Mouse (Mus musculus): ENCODE results near the gene Efcc1.

- TF ChIP-seq CTCF (IDR thresholded peaks at IDR 0.05; ENCODE audit: borderline replicate concordance, insufficient read depth, low read depth, low read length), result no peak
- no peak for TF ChIP-seq POLR2A (IDR thresholded peaks at IDR 0.05; ENCODE audit: borderline replicate concordance, insufficient read depth, low read length)
Measured at GRCm38 (mm10) chr6:87696544-87696943, 34.1 kb upstream of the Efcc1 start.

Measured in cerebellum, adult 2 months (tissue).